In genomic region chr17:15228077-15228476, GRCm38 (mm10) we compare ENCODE assay signal across 24 mouse cellular contexts.
A peak's percentile ranks its signal among the peaks of the same experiment; 100 is the strongest.
DNase-seq lines count a peak whose midpoint lies in the region; ATAC-seq and TF ChIP-seq lines count a peak whose summit lies in the region.
"Had no signal": no experiment of that assay in that cellular context is flagged by ENCODE, and none has a peak within 500 bp of the region (broad histone marks: within the 10 kb centered on the region; RNA-seq: fewer than 3 reads in every experiment).

No protein-coding gene starts in this region.

- H3K36me3 ChIP-seq in embryonic facial prominence, embryonic 13.5 days = no peaks in the 10 kb centered on the region
- H3K36me3 ChIP-seq in embryonic facial prominence, embryonic 10.5 days (replicated peaks) = no peaks in the 10 kb centered on the region
- no peaks in the 10 kb centered on the region for H3K36me3 ChIP-seq in kidney, embryonic 15.5 days
- no peaks in the 10 kb centered on the region for H3K36me3 ChIP-seq in lung, postnatal 0 days (ENCODE audit: insufficient read depth, low read length)
- no peaks in the 10 kb centered on the region for H3K36me3 ChIP-seq in stomach, postnatal 0 days (ENCODE audit: control insufficient read depth, insufficient read depth, low read length)
- H3K36me3 ChIP-seq: forebrain, embryonic 10.5 days; hindbrain, embryonic 10.5 days; liver, embryonic 12.5 days; midbrain, embryonic 10.5 days had no signal

- no peak overlapping the region for H3K4me3 ChIP-seq in embryonic facial prominence, embryonic 13.5 days
- H3K4me3 ChIP-seq in embryonic facial prominence, embryonic 10.5 days = no peak overlapping the region
- no peak overlapping the region for H3K4me3 ChIP-seq in kidney, embryonic 15.5 days (replicated peaks)
- H3K4me3 ChIP-seq in lung, postnatal 0 days (ENCODE audit: low read depth, low read length) = no peak overlapping the region
- H3K4me3 ChIP-seq in stomach, postnatal 0 days (ENCODE audit: low read depth, low read length) = no peak overlapping the region
- H3K4me3 ChIP-seq in left cerebral cortex, adult 2 months = no peak overlapping the region
- H3K4me3 ChIP-seq: forebrain, embryonic 10.5 days; hindbrain, embryonic 10.5 days; liver, embryonic 12.5 days; midbrain, embryonic 10.5 days had no signal

- DNase-seq in embryonic facial prominence, embryonic 10.5 days (ENCODE audit: low spot score) = no peak
- peak; percentile 46 for DNase-seq in kidney, postnatal 10 days
- DNase-seq in lung, postnatal 0 days (ENCODE audit: low spot score) = peak; percentile 12
- DNase-seq in lung, postnatal 4 days = no peak
- peak; percentile 29 for DNase-seq in stomach, postnatal 0 days (ENCODE audit: low spot score)
- DNase-seq in left cerebral cortex, adult 2 months (ENCODE audit: extremely low spot score in 1 of 2, low spot score in 2 of 2) = no peak
- DNase-seq: adrenal gland, postnatal 10 days; cerebellum, adult 11 months; gastrocnemius, postnatal 10 days; heart, adult 18-20 months; left cerebral cortex, postnatal 4 days; retina, postnatal 1 day; thymus, postnatal 25 days had no signal

- 57% methylated on average over 8 of the region's 8 CpGs for WGBS in embryonic facial prominence, embryonic 13.5 days
- WGBS in embryonic facial prominence, embryonic 10.5 days = 85% methylated on average over 8 of the region's 8 CpGs
- 77% methylated on average over 8 of the region's 8 CpGs for WGBS in kidney, embryonic 15.5 days
- 44% methylated on average over 8 of the region's 8 CpGs for WGBS in lung, postnatal 0 days
- WGBS in stomach, postnatal 0 days = 46% methylated on average over 8 of the region's 8 CpGs

- no peak overlapping the region for H3K9ac ChIP-seq in embryonic facial prominence, embryonic 13.5 days
- no peak overlapping the region for H3K9ac ChIP-seq in kidney, embryonic 15.5 days
- no peak overlapping the region for H3K9ac ChIP-seq in lung, postnatal 0 days (replicated peaks; ENCODE audit: low read depth)
- no peak overlapping the region for H3K9ac ChIP-seq in stomach, postnatal 0 days (ENCODE audit: low read length)
- H3K9ac ChIP-seq: liver, embryonic 12.5 days had no signal

- no peak for TF ChIP-seq CTCF in lung, postnatal 0 days (IDR thresholded peaks at IDR 0.05)
- TF ChIP-seq CTCF in stomach, postnatal 0 days (IDR thresholded peaks at IDR 0.05; ENCODE audit: low read depth) = no peak
- TF ChIP-seq CTCF in left cerebral cortex, adult 2 months (IDR thresholded peaks at IDR 0.05) = no peak

- no peaks in the 10 kb centered on the region for H3K9me3 ChIP-seq in embryonic facial prominence, embryonic 13.5 days
- H3K9me3 ChIP-seq in embryonic facial prominence, embryonic 10.5 days = no peaks in the 10 kb centered on the region
- H3K9me3 ChIP-seq in kidney, embryonic 15.5 days (replicated peaks) = no peaks in the 10 kb centered on the region
- no peaks in the 10 kb centered on the region for H3K9me3 ChIP-seq in lung, postnatal 0 days (ENCODE audit: low read length)
- H3K9me3 ChIP-seq in stomach, postnatal 0 days (ENCODE audit: control insufficient read depth, low read length) = no peaks in the 10 kb centered on the region
- H3K9me3 ChIP-seq: forebrain, embryonic 10.5 days; hindbrain, embryonic 10.5 days; liver, embryonic 12.5 days; midbrain, embryonic 10.5 days had no signal

- no peaks in the 10 kb centered on the region for H3K27me3 ChIP-seq in embryonic facial prominence, embryonic 13.5 days
- H3K27me3 ChIP-seq in embryonic facial prominence, embryonic 10.5 days (replicated peaks; ENCODE audit: low read depth, poor library complexity, severe bottlenecking) = no peaks in the 10 kb centered on the region
- H3K27me3 ChIP-seq in kidney, embryonic 15.5 days = no peaks in the 10 kb centered on the region
- H3K27me3 ChIP-seq in lung, postnatal 0 days (replicated peaks; ENCODE audit: insufficient read depth, low read length) = no peaks in the 10 kb centered on the region
- no peaks in the 10 kb centered on the region; the same call in 1 of the 2 replicates for H3K27me3 ChIP-seq in stomach, postnatal 0 days (ENCODE audit: control insufficient read depth, insufficient read depth, low read length)
- H3K27me3 ChIP-seq: liver, embryonic 12.5 days had no signal

- no peak for TF ChIP-seq EP300 in lung, postnatal 0 days (IDR thresholded peaks at IDR 0.05)
- TF ChIP-seq EP300 in stomach, postnatal 0 days (optimal IDR thresholded peaks at IDR 0.05) = no peak

- H3K4me2 ChIP-seq in embryonic facial prominence, embryonic 13.5 days = 0 out of 2 replicates have a peak overlapping the region, but pooled peaks have one; percentile 18
- no peak overlapping the region for H3K4me2 ChIP-seq in kidney, embryonic 15.5 days
- no peak overlapping the region for H3K4me2 ChIP-seq in lung, postnatal 0 days (replicated peaks; ENCODE audit: low read depth, low read length)
- no peak overlapping the region for H3K4me2 ChIP-seq in stomach, postnatal 0 days (replicated peaks; ENCODE audit: low read depth)
- H3K4me2 ChIP-seq: liver, embryonic 12.5 days had no signal

- intact Hi-C loops in left cerebral cortex, adult 2 months (cut with DNase I) = no loop called here

- H3K4me1 ChIP-seq in embryonic facial prominence, embryonic 13.5 days = peaks cover 8% of the 10 kb centered on the region
- H3K4me1 ChIP-seq in embryonic facial prominence, embryonic 10.5 days = no peaks in the 10 kb centered on the region
- no peaks in the 10 kb centered on the region for H3K4me1 ChIP-seq in kidney, embryonic 15.5 days
- peaks cover 5% of the 10 kb centered on the region; the same call in 1 of the 2 replicates for H3K4me1 ChIP-seq in lung, postnatal 0 days (ENCODE audit: insufficient read depth, low read depth, low read length)
- H3K4me1 ChIP-seq in stomach, postnatal 0 days (replicated peaks; ENCODE audit: control insufficient read depth, insufficient read depth) = no peaks in the 10 kb centered on the region
- H3K4me1 ChIP-seq: forebrain, embryonic 10.5 days; hindbrain, embryonic 10.5 days; liver, embryonic 12.5 days; midbrain, embryonic 10.5 days had no signal

- H3K27ac ChIP-seq in embryonic facial prominence, embryonic 13.5 days = no peak overlapping the region
- H3K27ac ChIP-seq in embryonic facial prominence, embryonic 10.5 days (replicated peaks) = no peak overlapping the region
- H3K27ac ChIP-seq in kidney, embryonic 15.5 days = no peak overlapping the region
- no peak overlapping the region for H3K27ac ChIP-seq in lung, postnatal 0 days (ENCODE audit: low read length)
- no peak overlapping the region for H3K27ac ChIP-seq in stomach, postnatal 0 days (replicated peaks)
- no peak overlapping the region for H3K27ac ChIP-seq in left cerebral cortex, adult 2 months
- H3K27ac ChIP-seq: forebrain, embryonic 10.5 days; hindbrain, embryonic 10.5 days; hindbrain, postnatal 0 days; liver, embryonic 12.5 days; macrophage; midbrain, embryonic 10.5 days had no signal

- ATAC-seq in embryonic facial prominence, embryonic 13.5 days (ENCODE audit: insufficient number of reproducible peaks, insufficient read depth, low FRiP score, low TSS enrichment, low read depth) = no peak
- no peak for ATAC-seq in kidney, embryonic 15.5 days (replicated peaks; ENCODE audit: low FRiP score)
- peak; percentile 41; the same call in 1 of the 2 replicates for ATAC-seq in lung, postnatal 0 days
- no peak for ATAC-seq in stomach, postnatal 0 days (ENCODE audit: low FRiP score, low TSS enrichment)
- ATAC-seq: activated CD4-positive, CD25-positive, alpha-beta regulatory T cell, adult 4 months; CD4-positive, CD25-positive, alpha-beta regulatory T cell, adult 4 months; hindbrain, postnatal 0 days; intestine, postnatal 0 days; liver, embryonic 12.5 days had no signal

Comparison
In these comparisons a context has a peak if more than half of its experiments do, and no peak if none do; other contexts are left out.
1. DNase-seq: peak in kidney, postnatal 10 days (single experiment), lung, postnatal 0 days (single experiment) and stomach, postnatal 0 days (single experiment); none in embryonic facial prominence, embryonic 10.5 days (single experiment), lung, postnatal 4 days (0 of 2) and left cerebral cortex, adult 2 months (0 of 2).